Mouse (Mus musculus): Measurements from ENCODE around the gene Adra2b.

Adra2b gene

DNA sequence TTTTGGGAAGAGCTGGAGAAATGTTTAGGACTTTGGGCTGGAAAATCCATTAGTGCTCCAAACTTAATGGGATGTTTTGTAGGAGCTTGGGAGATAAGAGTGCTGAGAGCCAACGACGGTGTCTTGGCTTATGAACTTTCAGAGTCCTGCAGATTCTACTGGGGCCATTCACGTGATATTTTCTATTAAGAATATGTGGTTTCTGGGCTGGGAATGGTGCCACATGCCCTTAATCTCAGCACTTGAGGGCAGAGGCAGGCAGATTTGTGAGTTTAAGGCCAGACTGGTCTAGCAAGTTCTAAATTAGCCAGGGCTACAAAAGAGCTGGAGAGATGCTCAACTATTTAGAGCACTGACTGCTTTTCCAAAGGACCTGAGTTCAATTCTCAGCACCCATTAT, 27.3 kb downstream of the Adra2b start:
- no peak for DNase-seq

DNA sequence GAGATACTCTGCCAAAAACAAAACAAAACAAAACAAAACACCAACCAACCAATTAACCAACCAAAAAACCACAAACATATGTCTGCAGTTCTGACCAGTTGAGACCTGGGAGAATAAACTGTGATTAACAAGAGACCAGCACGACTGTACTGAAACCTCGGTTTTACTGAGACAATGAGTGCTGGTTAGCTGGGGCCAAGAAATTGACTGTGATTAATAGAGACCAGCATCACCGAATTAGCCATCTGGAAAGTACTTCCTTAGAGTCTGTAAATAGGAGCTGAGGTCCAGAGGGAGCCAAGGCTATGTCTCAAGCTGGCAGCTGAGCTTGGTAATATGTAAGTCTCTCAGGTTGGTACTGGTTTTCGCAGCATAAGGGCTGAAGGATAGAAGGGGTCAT, 27.8 kb downstream of the Adra2b start:
- DNase-seq, result no peak

DNA sequence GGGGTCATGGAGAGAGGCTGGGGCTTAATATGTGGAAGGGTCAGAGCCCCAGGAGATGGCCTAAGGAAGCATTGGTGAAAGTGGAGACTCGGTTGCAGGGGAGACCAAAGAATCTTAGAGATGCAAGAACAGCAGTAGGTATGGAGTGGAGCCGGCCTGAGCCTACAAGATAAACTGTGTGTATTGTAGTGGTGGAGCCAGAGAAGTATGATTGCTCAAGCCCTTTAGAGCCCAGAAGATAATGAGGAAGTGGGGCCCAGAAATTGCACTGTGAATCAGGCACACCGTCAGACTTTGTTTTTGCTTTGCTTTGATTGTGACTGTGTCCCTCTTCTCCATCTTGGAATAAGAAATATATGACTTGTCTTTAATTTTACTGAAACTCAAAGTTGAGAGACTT, 28.3 kb downstream of the Adra2b start:
- DNase-seq, result no peak

DNA sequence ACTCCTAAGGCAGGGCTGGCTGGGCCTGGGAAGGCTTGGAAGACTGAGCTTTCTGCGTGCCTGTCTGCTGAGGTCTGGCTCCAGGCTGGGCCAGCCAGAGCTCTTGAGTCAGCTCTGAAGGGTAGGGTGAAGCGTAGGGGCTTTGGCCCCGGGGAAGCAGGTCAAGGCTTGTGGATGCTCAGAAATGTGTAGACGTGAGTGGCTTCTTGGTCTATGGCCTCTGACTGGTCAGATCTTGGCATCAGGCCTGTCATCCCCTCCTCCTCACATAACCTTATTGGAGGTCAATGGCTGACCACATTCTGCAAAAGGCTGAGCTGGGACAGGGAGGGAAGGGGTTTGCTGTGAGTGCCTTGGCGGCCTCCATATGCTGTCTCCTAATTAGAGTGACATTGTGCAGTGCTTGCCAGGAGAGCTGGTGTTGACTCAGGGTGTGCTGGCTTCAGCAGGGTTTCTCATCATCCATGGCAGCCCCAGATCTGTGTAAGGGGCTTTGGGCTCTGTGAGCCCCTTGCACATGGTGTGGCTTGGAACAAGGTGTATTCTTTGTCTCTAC, 31.7 kb downstream of the Adra2b start:
- no peak for DNase-seq

DNA sequence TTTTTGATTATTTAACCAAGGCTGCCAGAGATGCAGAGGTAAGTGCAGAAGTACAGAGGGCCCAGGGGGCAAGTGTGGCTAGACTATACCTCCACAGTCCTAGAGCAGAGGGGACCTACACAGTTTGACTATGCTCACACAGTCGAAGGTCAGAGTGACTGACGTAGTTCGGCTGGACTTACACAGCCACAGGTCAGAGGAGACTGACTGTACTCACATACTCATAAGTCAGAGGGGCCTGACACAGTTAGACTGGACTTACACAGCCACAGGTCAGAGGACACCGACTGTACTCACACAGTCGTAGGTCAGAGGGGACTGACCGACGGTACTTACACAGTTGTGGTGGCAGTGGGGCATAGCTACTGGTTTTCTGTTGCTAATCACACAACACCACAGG, 35.7 kb downstream of the Adra2b start:
- no peak for DNase-seq

DNA sequence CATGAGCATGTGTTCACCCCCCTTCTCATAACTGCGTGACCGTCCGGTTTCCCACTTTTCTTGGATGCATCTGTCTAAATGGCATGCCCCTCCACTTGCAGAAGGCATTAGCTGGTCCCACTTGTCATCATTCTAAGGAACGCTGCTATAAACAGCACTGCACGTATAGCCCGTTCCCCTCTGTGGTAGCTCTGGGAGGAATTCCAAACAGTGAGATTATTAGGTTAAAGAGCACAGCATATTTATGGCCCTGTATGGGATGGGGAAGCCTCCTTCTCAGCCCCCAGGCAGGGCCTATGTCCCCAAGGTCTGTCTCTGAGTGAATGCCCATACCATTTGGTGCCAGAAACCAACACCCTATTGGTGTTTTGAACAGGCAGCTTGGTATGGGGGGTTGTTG, 48.1 kb downstream of the Adra2b start:
- DNase-seq, result no peak

DNA sequence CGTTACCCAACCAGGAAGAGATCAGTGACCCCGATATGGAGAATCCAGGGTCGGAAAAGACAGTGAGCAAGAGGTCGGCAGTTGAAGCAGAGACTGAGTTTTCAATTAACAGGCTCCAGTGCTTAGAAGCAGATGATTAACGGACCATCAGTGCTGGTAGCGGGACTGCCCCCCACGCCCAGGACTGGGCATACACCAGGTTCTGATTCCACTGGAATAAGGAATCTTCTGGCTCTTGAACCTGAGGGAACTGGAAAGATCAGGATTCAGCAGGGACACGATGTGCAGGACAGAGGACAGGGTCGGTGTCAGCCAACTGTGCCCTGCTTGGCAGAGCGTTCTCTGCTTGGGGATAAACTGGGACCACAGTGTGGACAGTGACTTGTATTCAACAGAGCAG, 52.8 kb downstream of the Adra2b start:
- DNase-seq, result no peak

DNA sequence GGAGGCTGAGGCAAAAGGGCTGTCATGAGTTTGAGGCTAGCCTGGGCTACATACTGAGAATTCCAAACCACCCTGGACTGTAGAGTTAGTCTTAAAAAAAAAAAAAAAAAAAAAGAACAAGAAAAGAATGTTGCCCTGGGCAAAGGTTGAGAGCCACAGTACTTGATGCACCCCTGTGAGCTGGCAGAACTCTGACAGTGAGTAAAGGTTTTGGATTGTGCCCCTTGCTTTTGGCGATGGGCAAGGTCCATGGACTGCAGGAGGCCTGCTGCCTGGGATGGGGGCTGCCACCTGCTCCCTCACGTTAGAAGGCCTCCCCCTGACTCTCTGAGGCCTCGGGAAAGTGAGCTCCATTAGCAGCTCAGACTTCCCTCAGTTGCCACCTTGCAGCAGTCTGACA, 53.7 kb downstream of the Adra2b start:
- no peak for DNase-seq
